Mouse (Mus musculus) kidney, adult 18-20 months (tissue): ENCODE measurements around the gene Cgnl1.
A peak's percentile ranks its signal among the peaks of the same experiment; 100 is the strongest.

ENCODE experiments used
- DNase-seq: peaks from one replicate; pipeline ENCODE4 v3.0.0; 2021

The Cgnl1 gene

DNA sequence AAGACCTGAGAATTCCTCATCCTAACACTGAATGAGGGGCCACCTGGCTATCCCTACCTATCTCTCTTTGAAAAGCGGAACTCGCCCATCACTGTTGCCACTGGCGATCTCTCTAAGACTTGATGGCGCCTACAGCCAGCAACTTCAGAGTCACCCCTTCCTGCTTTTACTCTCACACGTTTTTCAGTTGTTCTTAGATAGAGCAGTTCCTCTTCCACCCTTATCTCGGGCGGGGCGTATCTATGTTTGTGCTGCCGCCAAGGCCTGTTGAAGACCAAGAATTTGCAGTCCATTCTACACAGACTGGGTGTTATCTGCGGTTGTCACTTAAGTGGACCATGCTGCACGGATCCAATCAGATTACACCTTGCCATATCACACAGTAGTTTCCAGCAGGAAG, 62.2 kb downstream of the Cgnl1 start:
- no peak for DNase-seq

GRCm38 (mm10) chr9:71707989-71708388, 63.4 kb downstream of the Cgnl1 start:
- DNase-seq = no peak

- DNase-seq = no peak
These were observed 66.9 kb downstream of the Cgnl1 start for GRCm38 (mm10) chr9:71704332-71705014.

GRCm38 (mm10) chr9:71699087-71699486, 72.3 kb downstream of the Cgnl1 start:
- DNase-seq = no peak

DNA sequence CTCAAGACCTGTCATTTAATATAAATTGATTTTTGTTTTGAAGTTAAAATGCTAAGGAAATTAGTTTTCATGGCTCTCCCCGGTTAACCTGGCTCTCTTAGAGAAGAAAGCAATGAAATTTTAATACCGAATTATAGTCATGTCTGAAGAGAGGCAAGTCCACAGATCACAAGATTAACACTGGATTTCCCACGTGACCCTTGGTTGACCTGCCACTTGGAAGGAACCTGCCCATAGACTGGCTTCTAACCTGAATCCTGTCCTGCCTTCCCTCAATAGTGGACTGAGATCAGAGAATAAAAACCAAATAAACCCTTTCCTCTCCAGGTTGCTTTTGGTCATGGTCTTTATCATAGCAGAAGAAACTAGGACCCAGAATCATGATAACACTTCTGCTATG, 73.3 kb downstream of the Cgnl1 start:
- no peak for DNase-seq

- no peak for DNase-seq
These were observed 74.2 kb downstream of the Cgnl1 start for GRCm38 (mm10) chr9:71697189-71697588.

GRCm38 (mm10) chr9:71696762-71697161, 74.6 kb downstream of the Cgnl1 start:
- no peak for DNase-seq

DNA sequence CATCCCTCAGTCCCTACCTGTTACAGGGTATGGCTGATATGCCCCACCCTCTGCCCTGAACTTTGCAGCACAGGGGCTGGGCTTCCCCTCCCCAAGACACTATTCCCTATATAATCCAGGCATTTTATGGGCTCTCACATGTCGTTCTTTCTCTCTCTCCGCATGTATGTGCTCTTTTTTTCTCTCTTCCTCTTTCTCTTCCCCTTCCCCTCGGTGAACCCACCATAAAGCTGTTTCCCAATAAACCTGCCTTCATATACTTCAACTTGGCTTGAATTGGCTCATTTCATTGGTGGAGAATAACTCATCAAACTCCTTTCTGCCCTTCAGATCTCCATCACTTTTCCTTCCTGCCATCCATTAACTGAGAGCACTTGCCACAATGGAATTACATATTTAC, 76.3 kb downstream of the Cgnl1 start:
- no peak for DNase-seq

- DNase-seq = no peak
These were observed 77.2 kb downstream of the Cgnl1 start for GRCm38 (mm10) chr9:71694223-71694622.

- DNase-seq = no peak
These were observed 77.6 kb downstream of the Cgnl1 start for GRCm38 (mm10) chr9:71693771-71694170.

GRCm38 (mm10) chr9:71692165-71692564, 79.2 kb downstream of the Cgnl1 start:
- DNase-seq = no peak

DNA sequence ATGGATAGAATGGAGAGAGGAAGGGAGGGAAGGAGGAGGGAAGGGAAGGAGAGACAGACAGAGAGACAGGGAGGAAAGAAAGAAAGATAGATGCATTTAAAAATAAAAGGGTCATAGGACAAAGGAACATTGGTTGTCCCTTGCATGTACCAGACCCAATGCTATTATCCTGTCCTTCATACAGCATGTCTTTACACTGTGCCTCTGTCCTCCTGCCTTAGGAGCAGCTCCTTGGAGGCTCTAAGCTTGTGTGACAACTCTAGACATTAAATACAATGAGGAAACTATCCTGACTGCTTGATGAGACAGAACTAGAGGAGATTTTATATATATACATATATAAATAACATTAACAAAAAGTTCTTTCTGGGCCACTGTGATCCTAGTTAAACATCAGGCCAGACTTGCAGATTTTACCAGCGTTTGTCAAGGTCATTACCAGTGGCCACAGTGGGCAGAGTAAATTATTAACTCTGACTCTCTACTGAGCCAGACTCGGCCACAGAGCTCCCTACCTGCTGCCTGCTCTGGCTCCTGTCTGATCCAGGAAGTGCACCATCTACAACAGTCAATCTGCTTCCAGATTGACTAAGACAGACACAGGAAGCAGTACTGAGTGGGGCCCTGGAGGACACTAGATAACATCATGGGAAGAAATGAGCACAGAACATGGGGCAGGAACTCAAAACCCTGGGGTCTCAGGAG, 81.9 kb downstream of the Cgnl1 start:
- DNase-seq = peak; percentile 54

DNA sequence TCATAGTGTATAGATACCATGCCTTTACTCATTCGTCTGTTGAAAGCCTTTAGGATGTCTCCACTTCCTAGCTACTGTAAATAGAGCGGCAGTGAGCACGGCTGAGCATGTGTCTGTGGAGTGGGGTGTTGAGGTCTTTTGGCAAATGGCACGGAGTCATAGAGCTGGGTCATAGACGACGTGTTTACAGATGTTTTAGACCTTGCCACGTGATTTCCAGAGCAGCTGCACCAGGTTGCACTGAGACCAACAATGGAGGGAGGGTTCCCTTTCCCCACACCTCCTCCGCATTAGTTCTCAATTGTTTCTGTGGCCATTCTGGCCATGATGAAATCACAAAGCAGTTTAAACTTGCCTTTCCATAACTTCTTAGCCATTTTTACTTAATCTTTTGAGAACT, 84.9 kb downstream of the Cgnl1 start:
- no peak for DNase-seq

DNA sequence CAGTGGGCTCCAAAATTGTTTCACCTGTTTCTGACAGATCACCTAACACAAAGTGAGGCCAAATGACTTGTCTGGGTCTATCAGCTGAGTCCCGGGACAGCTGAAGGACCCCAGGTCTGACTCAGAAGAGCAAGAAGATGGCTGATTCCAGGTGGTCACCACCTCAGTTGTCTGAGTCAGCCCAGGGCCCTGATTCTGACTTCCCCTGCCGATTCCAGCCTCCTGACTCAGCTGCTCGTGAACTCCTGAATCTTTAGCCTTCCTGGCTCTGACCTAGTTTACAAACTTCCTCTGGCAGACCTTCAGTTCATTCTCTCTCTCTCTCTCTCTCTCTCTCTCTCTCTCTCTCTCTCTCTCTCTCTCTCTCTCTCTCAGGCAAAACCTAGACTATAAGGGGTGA, 86.6 kb downstream of the Cgnl1 start:
- DNase-seq = no peak

- no peak for DNase-seq
These were observed 91.0 kb downstream of the Cgnl1 start for GRCm38 (mm10) chr9:71680381-71680780.

DNA sequence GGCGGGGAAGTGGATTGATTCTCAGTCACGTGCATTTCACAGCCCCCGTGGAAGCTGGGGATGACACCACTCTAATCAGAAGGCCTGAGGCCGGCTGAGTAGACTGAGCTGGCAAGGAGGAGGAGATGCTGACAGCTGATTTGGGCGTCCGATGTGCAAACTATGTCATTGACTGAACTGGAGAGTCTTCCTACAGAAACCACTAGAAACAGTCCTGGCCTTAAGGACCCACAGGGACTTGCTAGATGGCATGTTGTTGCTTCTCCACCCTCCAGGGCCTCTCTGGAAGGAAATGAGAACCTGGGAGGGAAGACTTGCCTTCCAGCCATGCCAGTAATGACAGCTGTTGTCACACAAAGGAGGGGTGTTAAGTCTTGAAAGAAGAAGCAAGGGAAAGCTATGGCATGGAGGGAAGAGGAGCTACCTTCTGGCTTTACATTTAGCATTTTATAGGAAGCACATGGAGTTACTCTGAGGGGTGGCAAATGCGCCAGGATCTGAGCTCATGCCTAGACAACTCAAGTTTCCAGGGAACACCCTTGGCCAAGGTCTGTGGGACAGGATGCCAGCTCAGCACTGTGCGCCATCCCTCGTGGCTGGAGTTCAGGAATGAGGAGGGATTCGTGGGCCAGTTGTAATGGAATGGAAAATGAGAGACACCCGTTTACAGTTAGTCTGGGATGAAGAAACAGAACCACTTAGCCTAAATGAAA, 92.1 kb downstream of the Cgnl1 start:
- no peak for DNase-seq

DNA sequence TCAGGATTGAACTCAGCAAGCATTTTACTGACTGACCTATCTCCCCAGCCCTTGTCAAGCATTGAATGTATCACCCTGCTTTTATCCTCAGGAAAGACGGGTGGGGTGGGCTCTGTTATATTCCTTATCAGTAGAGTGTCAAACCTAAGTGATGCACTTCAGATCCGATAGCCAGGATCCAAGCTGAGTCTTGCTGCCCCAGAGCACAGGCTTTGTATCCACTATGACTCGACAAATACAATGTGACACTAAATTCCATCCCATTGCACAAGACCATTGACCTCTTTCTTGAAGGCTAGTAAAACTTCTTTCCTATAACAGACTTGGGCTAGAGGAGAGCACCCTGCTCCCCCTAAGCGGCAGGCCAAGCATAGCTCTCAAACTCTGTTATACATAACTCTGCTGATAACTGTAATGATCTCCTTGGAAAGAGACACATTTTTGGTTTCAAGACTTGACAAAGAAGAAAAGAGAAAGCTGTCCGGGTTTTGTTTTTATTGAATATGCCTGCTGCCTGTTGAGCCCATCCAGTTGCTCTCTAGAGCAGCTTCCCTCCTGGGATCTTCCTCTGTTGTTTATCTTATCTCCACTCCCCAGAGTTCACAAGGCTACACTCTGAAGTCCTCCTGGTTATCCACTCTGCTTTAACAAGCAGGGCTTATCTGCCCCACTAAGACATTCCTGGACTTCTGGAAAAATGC, 94.3 kb downstream of the Cgnl1 start:
- DNase-seq = no peak

DNA sequence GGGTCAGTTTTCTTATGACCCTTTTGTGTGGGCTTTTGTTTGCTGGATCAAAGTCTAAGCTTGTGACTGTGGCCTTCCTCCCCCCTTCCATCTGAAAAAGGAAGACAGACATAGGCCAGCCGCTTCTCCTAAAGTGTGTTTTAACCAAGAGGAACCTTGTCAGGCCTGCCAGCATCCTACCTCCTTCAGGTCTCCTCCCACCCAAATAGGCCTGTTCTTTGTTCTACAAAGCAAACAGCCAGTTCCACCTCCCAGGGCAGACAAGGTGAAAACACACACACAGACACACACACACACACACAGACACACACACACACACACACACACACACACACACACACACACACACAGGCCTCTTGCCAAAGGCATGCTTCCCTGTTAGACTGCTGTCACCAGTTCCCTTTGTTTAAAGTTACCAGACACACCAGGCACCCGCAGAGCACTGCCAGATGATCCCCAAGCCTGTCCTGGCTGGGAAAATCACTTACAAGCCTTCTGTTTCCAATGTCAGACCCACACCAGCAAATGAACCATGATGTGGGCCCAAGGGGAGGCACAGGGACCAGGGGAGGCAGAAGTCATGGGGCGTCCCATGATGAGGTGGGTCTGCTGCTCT, 95.5 kb downstream of the Cgnl1 start:
- no peak for DNase-seq

- DNase-seq = peak; percentile 60
These were observed 96.2 kb downstream of the Cgnl1 start for GRCm38 (mm10) chr9:71675216-71675615.

DNA sequence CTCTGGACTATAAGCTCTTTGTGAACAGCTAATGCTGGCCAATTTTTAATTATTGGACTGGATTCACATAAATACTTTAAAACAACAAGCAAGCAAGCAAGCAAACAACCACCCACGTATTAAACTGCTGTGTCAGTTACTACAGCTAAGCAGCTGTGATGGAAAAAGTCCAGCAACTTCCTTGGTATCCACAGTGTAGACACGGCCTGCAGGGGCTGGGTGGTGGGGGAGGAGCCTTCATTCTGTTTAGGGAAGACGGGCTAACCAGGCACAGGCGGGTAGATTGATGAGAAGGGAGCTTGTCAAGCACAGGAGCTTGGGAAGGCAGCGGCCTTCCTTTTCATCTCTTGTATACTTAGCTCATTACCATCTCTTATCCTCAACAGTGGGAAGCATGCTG, 96.9 kb downstream of the Cgnl1 start:
- no peak for DNase-seq

DNA sequence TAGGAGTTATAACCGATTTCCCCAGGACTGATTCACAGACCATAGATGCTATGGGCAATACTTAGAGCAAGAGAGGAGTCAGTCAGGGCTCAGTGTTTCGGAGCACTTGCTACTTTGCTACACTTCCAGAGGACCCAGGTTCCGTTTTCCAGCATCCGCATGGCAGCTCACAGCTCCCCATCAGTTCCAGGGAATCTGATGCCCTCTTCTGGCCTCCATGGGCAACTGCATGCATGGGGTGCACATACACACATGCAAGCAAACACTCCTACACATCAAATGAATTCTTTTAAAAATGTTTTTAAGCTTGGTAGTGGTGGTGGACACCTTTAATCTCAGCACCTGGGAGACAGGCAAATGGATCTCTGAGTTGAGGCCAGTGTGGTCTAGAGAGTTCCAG, 98.9 kb downstream of the Cgnl1 start:
- no peak for DNase-seq

- no peak for DNase-seq
These were observed 100.7 kb downstream of the Cgnl1 start for GRCm38 (mm10) chr9:71670677-71671076.

DNA sequence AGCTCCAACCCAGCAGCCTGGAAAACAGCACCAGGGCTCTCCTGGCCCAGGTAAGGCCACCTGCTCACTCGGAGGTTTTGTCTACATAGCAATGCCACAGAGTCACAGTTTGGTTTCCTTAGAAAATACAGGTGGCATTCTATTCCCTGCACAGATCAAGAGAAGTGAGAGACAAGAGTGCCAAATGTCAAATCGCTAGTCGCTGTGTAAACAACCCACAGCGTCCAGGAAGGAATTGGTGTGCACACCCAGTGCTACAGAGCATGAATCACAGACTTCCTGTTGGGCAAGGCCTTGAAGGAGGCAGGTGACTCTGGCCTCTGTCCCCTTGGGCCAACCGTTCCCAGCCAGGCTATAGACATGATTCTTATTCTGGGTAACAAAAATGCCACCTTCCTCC, 103.8 kb downstream of the Cgnl1 start:
- DNase-seq = peak; percentile 62
